Mouse (Mus musculus) limb, embryonic 13.5 days (tissue): ENCODE measurements at regions not wholly inside any gene's neighbourhood (a gene's known extent, or its start where the extent isn't known, plus 50 kb on each side); places are given as distances from the start of the nearest gene placed in this dataset.
"Not testable (repeated sequence)": the region's sequence is repeated elsewhere in the genome, so short reads cannot be mapped to it uniquely, and the experiment has no call there.

Experiments
- ATAC-seq: fragments of 200-750 bp; cut with Nextera tagmentation; 2 replicates; pipeline ENCODE4 v1.8.0; 2017; ENCODE audit warnings: low read depth, moderate number of reproducible peaks, moderate TSS enrichment; ENCODE audit not compliant: low FRiP score
- H3K27ac ChIP-seq: fragments of 300-500 bp; sonication (generic); 2 replicates; pipeline ENCODE4 v1.5.1; 2015; ENCODE audit warnings: inconsistent platforms, mild to moderate bottlenecking, moderate library complexity
- H3K27me3 ChIP-seq: fragments of 300-500 bp; sonication (generic); 2 replicates; pipeline ENCODE4 v1.6.1; 2015; ENCODE audit warnings: mild to moderate bottlenecking, inconsistent platforms
- H3K36me3 ChIP-seq: fragments of 300-500 bp; sonication (generic); 2 replicates; pipeline ENCODE4 v1.6.1; 2015; ENCODE audit warnings: inconsistent platforms, mild to moderate bottlenecking, moderate library complexity
- H3K4me1 ChIP-seq: fragments of 300-500 bp; sonication (generic); 2 replicates; pipeline ENCODE4 v1.6.1; 2015; ENCODE audit warnings: inconsistent platforms
- H3K4me2 ChIP-seq: fragments of 300-500 bp; sonication (generic); replicated peaks from 2 replicates; pipeline ENCODE4 v1.6.1; 2015; ENCODE audit warnings: inconsistent platforms, mild to moderate bottlenecking, moderate library complexity
- H3K4me3 ChIP-seq: fragments of 300-500 bp; sonication (generic); 2 replicates; pipeline ENCODE4 v1.5.1; 2015; ENCODE audit warnings: moderate library complexity, mild to moderate bottlenecking, inconsistent platforms
- H3K9ac ChIP-seq: fragments of 300-500 bp; sonication (generic); 2 replicates; pipeline ENCODE4 v1.6.1; 2015; ENCODE audit warnings: mild to moderate bottlenecking, inconsistent platforms
- H3K9me3 ChIP-seq: fragments of 300-500 bp; sonication (generic); 2 replicates; pipeline ENCODE4 v1.6.1; 2016; ENCODE audit warnings: inconsistent platforms
- WGBS: fragments of 180-500 bp; shearing (Covaris S2); methylation state at CpG from one replicate; pipeline ENCODE4 v1.1.7; 2015; 5-methylcytosine and 5-hydroxymethylcytosine counted together

DNA sequence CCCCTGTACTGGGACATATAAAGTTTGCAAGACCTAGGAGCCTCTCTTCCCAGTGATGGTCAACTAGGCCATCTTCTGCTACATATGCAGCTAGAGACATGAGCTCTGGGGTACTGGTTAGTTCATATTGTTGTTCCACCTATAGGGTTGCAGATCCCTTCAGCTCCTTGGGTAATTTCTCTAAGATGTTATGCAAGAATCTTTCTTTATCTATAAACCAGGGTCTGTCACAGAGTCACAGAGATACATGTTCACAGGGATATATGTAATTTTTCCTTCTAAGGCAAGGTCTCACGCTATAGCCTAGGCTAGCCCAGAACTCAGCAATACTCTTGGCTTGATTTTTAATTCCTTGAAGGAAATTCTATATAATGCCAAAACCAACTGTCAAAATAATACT lies 56.9 kb downstream of the Zfp36l1 start:
- H3K9ac ChIP-seq, H3K27ac ChIP-seq, H3K4me2 ChIP-seq, H3K4me3 ChIP-seq, H3K36me3 ChIP-seq, ATAC-seq, H3K9me3 ChIP-seq, H3K27me3 ChIP-seq: not testable (repeated sequence)
- WGBS, result 89% methylated on average over 1 of the region's 1 CpGs
- H3K4me1 ChIP-seq, result peaks cover 20% of the 10 kb centered on the region

DNA sequence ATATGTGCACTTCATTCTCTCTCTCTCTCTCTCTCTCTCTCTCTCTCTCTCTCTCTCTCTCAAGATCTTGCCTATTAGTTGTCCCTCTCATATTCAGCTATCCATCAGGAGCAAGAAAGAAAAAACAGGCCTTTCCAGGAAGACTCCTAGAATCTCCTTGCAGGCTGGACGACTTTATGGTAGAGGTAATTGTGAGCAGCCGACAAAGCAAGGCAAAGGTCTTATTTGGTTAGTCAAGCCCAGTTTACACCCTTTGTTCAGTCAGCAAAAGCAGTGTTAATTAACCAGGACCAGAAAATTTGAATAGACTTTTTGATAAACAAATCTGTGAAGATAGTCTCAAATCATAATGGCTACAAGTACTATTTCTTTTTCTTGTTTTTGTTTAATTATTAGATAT lies 57.4 kb downstream of the Zfp36l1 start:
- Histone ChIP-seq H3K27ac (no peak overlapping the region), H3K27me3 (no peaks in the 10 kb centered on the region), H3K9ac (no peak overlapping the region), H3K36me3 (no peaks in the 10 kb centered on the region), H3K9me3 (no peaks in the 10 kb centered on the region), H3K4me1 (peaks cover 18% of the 10 kb centered on the region), H3K4me3 (no peak overlapping the region), H3K4me2 (no peak overlapping the region)
- 33% methylated on average over 2 of the region's 2 CpGs for WGBS
- ATAC-seq, result no peak

DNA sequence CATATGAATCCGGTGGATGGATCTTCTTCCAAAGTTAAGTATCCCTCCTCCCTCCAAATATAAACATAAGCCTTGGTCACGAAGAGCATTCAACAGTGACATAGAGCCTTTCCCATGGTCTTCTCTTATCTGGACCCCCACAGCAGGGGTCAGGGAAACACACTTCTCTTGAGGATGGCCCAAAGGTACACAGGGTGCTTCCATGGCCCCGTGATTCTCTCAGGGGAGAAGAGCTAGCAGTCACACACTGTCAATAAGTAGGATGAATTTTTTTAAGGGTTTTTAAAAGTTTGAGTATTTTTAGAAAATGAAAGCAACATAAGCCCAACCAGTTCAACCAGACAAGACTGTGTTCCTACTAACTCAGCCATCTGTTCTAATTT lies 58.2 kb downstream of the Zfp36l1 start:
- no peak for ATAC-seq
- H3K36me3 ChIP-seq, result no peaks in the 10 kb centered on the region
- H3K9ac ChIP-seq, result no peak overlapping the region
- peaks cover 11% of the 10 kb centered on the region for H3K4me1 ChIP-seq
- no peak overlapping the region for H3K4me2 ChIP-seq
- H3K27me3 ChIP-seq, result no peaks in the 10 kb centered on the region
- H3K27ac ChIP-seq, result no peak overlapping the region
- 93% methylated on average over 3 of the region's 3 CpGs for WGBS
- no peak overlapping the region for H3K4me3 ChIP-seq
- no peaks in the 10 kb centered on the region for H3K9me3 ChIP-seq

DNA sequence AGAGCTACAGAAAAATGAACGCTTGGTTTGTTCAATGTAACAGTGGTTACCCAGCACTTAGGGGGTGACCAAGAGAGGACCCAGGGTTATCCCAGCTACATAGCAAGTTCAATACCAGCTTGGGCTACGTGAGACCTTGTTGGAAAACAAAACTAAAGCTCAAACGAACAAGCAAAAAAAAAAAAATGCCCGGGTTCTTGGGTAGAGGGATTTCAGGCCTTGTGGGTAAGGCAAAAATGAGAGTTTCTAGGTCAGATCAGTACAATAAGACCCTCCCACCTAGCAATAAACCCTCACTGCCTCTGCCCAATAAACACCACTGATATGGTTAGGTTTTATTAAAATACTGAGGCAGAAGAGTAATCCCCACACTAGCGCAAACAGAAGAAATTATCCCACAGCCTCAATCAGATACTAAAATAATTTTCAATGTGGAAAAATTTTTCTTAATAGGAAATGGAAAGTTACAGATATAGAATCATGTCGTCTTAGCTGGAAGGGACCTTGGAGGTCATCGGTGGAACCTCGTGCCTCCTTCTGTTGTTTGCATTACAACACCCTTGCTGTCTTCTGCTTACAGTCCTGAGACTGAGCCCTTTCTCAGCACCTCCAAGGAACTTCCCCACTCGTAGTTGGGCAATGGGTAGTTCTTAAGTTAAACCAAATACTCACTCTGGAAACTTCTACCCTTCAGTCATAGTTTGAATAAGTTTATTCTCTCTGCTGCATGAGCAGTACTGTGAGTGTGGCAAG lies 58.7 kb downstream of the Zfp36l1 start:
- H3K27ac ChIP-seq, result no peak overlapping the region
- H3K4me1 ChIP-seq, result peaks cover 6% of the 10 kb centered on the region; the same call in 1 of the 2 replicates
- no peak for ATAC-seq
- no peaks in the 10 kb centered on the region for H3K27me3 ChIP-seq
- H3K9me3 ChIP-seq, result no peaks in the 10 kb centered on the region
- no peak overlapping the region for H3K4me2 ChIP-seq
- no peak overlapping the region for H3K9ac ChIP-seq
- no peaks in the 10 kb centered on the region for H3K36me3 ChIP-seq
- WGBS, result 81% methylated on average over 9 of the region's 9 CpGs
- no peak overlapping the region for H3K4me3 ChIP-seq

DNA sequence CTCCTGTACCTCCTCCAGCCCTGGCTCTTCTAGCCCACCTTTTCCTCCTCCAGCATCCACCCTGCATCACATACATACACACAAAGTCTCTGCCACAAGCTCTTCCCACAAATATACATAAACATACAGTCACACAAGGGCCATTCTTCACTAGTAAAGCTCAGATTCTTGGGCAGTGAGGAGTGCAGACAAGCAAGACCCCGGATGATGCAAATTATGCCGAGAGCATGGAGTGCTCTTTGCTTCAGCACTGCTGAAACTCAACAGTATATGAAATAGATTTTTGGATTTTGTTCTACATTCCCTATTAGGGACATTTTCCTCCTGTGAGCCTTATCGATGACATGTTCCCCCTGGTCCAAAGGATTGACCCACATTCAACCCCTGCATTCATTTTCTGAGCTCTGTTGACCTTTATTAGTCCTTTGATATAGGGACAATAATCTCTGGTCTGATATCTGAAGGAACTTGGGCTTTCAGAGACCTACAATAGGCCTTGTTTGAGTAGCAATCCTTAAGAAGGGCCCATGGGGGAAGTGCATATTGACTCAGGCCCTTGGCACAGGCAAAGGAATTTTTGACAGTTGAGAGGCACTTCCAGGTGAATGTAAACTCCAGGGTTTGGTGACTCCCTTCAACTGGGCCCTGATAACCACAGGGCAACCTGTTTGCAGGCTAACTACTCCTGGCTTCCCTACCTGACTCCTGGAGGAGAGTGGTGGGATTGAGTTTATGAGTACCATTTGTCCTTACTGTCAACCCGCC lies 64.4 kb downstream of the Zfp36l1 start:
- no peak overlapping the region for H3K27ac ChIP-seq
- WGBS, result 84% methylated on average over 4 of the region's 4 CpGs
- H3K9me3 ChIP-seq, result no peaks in the 10 kb centered on the region
- H3K36me3 ChIP-seq, result no peaks in the 10 kb centered on the region
- no peak overlapping the region for H3K4me2 ChIP-seq
- no peak for ATAC-seq
- no peaks in the 10 kb centered on the region for H3K4me1 ChIP-seq
- H3K27me3 ChIP-seq, result no peaks in the 10 kb centered on the region
- H3K9ac ChIP-seq, result no peak overlapping the region
- no peak overlapping the region for H3K4me3 ChIP-seq

DNA sequence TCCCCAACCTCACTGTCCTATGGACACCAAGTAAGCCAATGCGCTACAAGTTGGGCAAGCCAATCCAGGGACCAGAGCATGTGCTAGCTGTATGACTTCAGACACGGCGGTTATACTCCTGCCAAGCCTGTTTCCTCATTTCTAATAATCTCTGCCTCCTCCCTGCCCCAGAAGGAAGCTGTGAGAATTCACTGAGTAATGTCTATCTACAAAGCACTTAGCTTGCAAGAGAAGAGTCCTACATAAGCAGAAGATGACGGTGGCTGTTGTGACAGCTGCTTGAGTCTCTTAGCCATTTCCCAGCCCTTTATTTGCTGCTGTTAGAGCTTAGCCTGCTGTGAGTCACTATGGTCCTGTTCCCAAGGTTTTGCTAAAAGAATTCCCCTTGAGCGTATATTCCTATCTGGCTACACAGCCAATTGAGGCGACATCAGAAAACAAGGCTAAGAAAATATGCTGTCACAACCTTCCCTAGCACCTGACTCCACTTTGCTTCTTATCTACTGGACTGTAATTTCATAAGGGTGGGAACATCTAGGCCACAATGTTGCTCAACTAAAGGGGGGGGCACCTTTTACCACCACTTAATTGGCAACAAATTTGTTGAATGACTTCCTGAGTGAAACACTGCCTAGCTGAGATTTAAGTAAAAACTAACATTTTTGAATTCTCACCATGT lies 66.0 kb downstream of the Zfp36l1 start:
- H3K4me1 ChIP-seq, result no peaks in the 10 kb centered on the region
- no peak for ATAC-seq
- H3K9ac ChIP-seq, result no peak overlapping the region
- no peaks in the 10 kb centered on the region for H3K27me3 ChIP-seq
- 85% methylated on average over 6 of the region's 6 CpGs for WGBS
- H3K4me2 ChIP-seq, result no peak overlapping the region
- H3K9me3 ChIP-seq, result no peaks in the 10 kb centered on the region
- no peak overlapping the region for H3K4me3 ChIP-seq
- H3K36me3 ChIP-seq, result no peaks in the 10 kb centered on the region
- no peak overlapping the region for H3K27ac ChIP-seq

DNA sequence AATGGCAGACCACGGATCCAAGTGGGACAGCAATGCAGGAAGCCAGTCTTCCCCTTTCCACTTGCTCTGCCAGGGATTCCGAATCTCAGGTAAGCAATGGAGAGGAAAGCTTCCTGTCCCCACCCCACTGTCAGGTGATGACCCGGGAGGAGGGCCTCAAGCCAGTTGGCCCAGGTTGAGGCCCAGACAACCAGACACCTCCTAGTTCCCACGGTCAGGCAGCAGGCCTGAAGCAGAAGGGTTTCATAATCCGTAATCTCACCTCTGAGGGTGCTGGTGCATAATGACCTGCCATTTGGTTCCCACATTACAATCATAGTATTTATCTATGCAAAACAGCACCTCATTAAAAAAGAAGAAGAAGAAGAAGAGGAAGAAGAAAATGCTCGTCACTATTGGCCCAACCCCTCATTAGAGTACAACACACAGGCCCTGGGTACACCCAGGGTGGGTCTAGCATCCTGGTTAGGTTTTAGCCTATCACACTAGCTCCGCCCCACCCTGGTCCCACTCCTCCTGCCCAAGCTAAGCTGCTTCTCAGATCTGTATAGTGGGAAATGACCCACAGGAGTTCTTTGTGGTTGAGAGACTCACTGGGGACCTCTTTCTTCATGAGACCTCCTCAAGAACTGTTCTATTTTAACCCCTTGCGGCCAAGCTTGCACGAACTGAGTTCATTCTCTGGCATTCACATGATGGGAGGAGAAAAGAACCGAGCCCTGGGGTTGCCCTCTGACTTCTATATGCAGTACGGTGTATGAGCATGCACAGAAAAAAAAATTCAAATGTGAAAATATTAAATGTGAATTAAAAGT lies 71.1 kb downstream of the Zfp36l1 start:
- Histone ChIP-seq H3K36me3 (no peaks in the 10 kb centered on the region), H3K27me3 (no peaks in the 10 kb centered on the region), H3K9me3 (no peaks in the 10 kb centered on the region), H3K27ac (no peak overlapping the region), H3K4me1 (0 out of 2 replicates have a peak, but pooled peaks cover 7% of the 10 kb centered on the region), H3K9ac (no peak overlapping the region), H3K4me3 (no peak overlapping the region), H3K4me2 (no peak overlapping the region)
- ATAC-seq, result no peak; the same call in 1 of the 2 replicates
- WGBS, result 75% methylated on average over 11 of the region's 11 CpGs

DNA sequence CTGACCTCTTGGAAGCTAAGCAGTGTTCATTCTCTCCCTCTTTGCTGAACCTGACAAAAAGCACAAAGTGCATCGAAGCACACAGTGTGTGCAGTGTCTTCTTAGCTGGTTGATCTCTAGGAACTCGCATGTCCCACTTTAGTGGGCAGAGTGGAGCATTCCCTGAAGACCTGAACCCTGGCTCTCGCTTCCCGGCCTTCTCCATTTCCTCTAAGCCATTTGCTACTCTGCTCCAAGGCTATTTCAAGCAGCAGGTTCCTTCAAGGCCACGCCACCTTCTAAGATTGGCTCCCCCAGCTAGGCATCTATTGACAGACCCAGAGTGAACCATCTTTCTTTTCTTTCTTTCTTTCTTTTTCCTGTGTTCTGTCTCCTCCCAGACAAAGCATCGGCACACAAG lies 71.8 kb downstream of the Zfp36l1 start:
- WGBS, result 86% methylated on average over 6 of the region's 6 CpGs
- H3K9ac ChIP-seq, result no peak overlapping the region

DNA sequence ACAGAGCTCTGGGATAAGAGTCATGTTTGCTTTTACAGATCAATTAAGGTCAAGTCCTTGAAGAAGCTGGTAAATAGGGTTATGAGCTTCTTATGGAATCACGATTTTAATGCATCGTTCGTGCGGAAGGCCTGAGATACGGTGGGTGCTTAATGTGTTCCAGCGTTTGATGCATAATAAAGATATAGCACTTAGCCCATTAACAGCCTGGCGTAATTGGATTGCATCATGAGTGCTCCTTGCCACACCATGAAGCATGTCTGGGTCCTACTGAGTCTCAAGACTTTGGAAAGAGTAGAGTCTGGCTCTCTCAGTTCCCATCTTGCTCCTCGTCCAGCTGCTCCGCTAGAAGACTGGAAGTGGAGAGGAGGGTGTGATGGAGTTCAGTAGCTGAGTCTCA lies 72.6 kb downstream of the Zfp36l1 start:
- ATAC-seq, result no peak
- H3K27me3 ChIP-seq, result no peaks in the 10 kb centered on the region
- H3K9ac ChIP-seq, result no peak overlapping the region
- H3K9me3 ChIP-seq, result no peaks in the 10 kb centered on the region
- no peak overlapping the region for H3K4me2 ChIP-seq
- H3K36me3 ChIP-seq, result no peaks in the 10 kb centered on the region
- H3K4me3 ChIP-seq, result no peak overlapping the region
- 71% methylated on average over 9 of the region's 9 CpGs for WGBS
- H3K4me1 ChIP-seq, result peaks cover 19% of the 10 kb centered on the region
- H3K27ac ChIP-seq, result no peak overlapping the region

More for the DNA sequence above, 71.8 kb downstream of the Zfp36l1 start:
- no peak for ATAC-seq
- no peak overlapping the region for H3K4me3 ChIP-seq
- no peak overlapping the region for H3K27ac ChIP-seq
- H3K36me3 ChIP-seq, result no peaks in the 10 kb centered on the region
- no peak overlapping the region for H3K4me2 ChIP-seq
- H3K9me3 ChIP-seq, result no peaks in the 10 kb centered on the region
- no peaks in the 10 kb centered on the region for H3K27me3 ChIP-seq
- peaks cover 11% of the 10 kb centered on the region; the same call in 1 of the 2 replicates for H3K4me1 ChIP-seq

DNA sequence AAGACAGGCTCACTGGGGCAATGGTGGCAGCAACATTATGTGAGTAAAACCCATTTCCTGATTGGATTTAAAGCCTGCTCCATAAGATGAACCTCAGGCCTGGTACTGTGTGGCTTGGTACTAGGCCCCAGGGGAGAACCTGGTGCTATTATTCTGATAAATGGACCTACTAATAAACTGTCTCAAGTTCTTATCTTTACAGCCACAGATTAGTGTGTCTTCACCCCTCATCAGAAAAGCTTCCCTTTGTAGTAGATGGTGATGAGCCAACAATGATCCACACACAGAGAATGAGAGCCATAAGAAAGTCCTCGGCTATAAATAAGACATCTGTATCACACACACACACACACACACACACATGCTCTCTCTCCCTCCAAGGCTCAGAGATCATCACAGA lies 73.7 kb downstream of the Zfp36l1 start:
- Histone ChIP-seq H3K4me3 (no peak overlapping the region), H3K4me1 (peaks cover 27% of the 10 kb centered on the region), H3K27ac (no peak overlapping the region), H3K9ac (no peak overlapping the region), H3K27me3 (no peaks in the 10 kb centered on the region), H3K36me3 (no peaks in the 10 kb centered on the region), H3K9me3 (no peaks in the 10 kb centered on the region), H3K4me2 (no peak overlapping the region)
- no peak for ATAC-seq
- 46% methylated on average over 1 of the region's 1 CpGs for WGBS

DNA sequence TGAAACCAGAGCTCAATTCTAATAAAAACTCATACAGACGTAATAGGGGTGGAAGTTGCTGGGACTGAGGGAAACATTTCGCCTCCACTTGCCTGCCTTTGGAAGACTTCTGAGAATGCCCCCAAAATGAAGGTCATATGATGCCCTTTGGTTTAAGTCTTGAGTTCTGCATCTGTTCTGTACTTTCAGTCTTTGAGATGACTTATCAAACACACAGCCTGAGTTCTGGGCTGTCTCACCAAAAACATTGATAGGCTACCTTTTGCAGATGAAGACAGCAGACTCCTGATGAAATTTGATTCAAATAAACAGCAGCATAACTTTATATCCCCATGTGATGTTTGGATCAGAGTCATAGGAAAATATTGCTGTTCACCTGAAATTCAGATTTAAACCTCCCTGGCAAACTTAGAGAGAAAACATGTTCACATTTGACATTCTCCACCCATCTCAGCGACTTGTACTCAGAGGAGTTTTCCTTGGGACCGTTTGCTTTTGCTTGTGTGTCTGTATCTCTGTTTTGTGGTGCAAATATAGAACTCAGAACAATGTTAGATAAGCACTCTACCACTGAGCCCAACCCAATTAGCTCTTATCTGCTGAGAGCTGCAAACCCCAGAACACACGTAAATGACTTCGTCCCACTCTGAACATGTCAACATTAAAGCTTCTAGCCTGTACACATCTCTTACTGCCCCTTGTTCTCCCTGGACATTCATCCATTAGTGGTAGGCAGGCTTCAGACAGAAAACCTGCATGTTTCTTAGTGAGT lies 77.1 kb downstream of the Zfp36l1 start:
- 71% methylated on average over 6 of the region's 6 CpGs for WGBS
- no peak overlapping the region for H3K9ac ChIP-seq
- no peak overlapping the region for H3K4me3 ChIP-seq
- no peaks in the 10 kb centered on the region for H3K9me3 ChIP-seq
- peaks cover 36% of the 10 kb centered on the region for H3K4me1 ChIP-seq
- no peaks in the 10 kb centered on the region for H3K27me3 ChIP-seq
- no peak overlapping the region for H3K4me2 ChIP-seq
- H3K27ac ChIP-seq, result peak overlapping the region; percentile 67; the same call in 1 of the 2 replicates
- no peaks in the 10 kb centered on the region for H3K36me3 ChIP-seq
- ATAC-seq, result no peak
